Comparison of ENCODE assay signal across 9 mouse cellular contexts in genomic region chr11:117134776-117135387, GRCm38 (mm10). TPM values are rescaled to one million over a fixed set of nuclear protein-coding genes. Genes with fewer than 3 reads are reported as not detected.
DNase-seq lines count a peak whose midpoint lies in the region; ATAC-seq lines count a peak whose summit lies in the region.
"Had no signal": no experiment of that assay in that cellular context is flagged by ENCODE, and none has a peak within 500 bp of the region (broad histone marks: within the 10 kb centered on the region; RNA-seq: fewer than 3 reads in every experiment).

No protein-coding gene starts in this region.

- H3K4me1 ChIP-seq in hindbrain, embryonic 12.5 days: peaks cover 31% of the 10 kb centered on the region
- no peaks in the 10 kb centered on the region; the same call in 1 of the 2 replicates for H3K4me1 ChIP-seq in hindbrain, embryonic 11.5 days (replicated peaks; ENCODE audit: control insufficient read depth, insufficient read depth, low read length)
- peaks cover 11% of the 10 kb centered on the region for H3K4me1 ChIP-seq in forebrain, embryonic 14.5 days (ENCODE audit: control insufficient read depth, insufficient read depth, low read length)

- H3K4me3 ChIP-seq in hindbrain, embryonic 12.5 days: no peak overlapping the region
- H3K4me3 ChIP-seq in hindbrain, embryonic 11.5 days (ENCODE audit: low read depth, low read length): no peak overlapping the region
- H3K4me3 ChIP-seq in forebrain, embryonic 14.5 days (ENCODE audit: low read depth, low read length): no peak overlapping the region

- H3K36me3 ChIP-seq in hindbrain, embryonic 12.5 days: no peaks in the 10 kb centered on the region
- no peaks in the 10 kb centered on the region for H3K36me3 ChIP-seq in hindbrain, embryonic 11.5 days (ENCODE audit: control insufficient read depth, insufficient read depth, low read length)
- 0 out of 2 replicates have a peak, but pooled peaks cover 4% of the 10 kb centered on the region for H3K36me3 ChIP-seq in forebrain, embryonic 14.5 days (ENCODE audit: control insufficient read depth, insufficient read depth, low read length)

- intact Hi-C loops in left cerebral cortex, postnatal 14 days (cut with DNase I): no loop called here

- DNase-seq in hindbrain, embryonic 11.5 days (ENCODE audit: low spot score): no peak
- DNase-seq in ovary, adult 18-20 months (ENCODE audit: low spot score): peak; percentile 60
- no peak for DNase-seq in ovary, postnatal 10 days (ENCODE audit: low spot score)
- no peak for DNase-seq in forebrain, embryonic 14.5 days (ENCODE audit: low spot score)
- DNase-seq in testis, postnatal 10 days (ENCODE audit: low spot score): peak; percentile 66
- no peak for DNase-seq in left cerebral cortex, postnatal 14 days (ENCODE audit: low spot score in 2 of 2)
- DNase-seq in c-Kit-positive CD71-positive TER-119-positive erythroid progenitor cells, embryonic 14.5 days (ENCODE audit: low spot score): no peak
- DNase-seq: kidney, postnatal 14 days had no signal

- ATAC-seq in hindbrain, embryonic 12.5 days (ENCODE audit: low FRiP score): no peak
- no peak for ATAC-seq in hindbrain, embryonic 11.5 days (ENCODE audit: low FRiP score)
- no peak for ATAC-seq in forebrain, embryonic 14.5 days

- no peak overlapping the region for H3K9ac ChIP-seq in hindbrain, embryonic 12.5 days
- no peak overlapping the region for H3K9ac ChIP-seq in hindbrain, embryonic 11.5 days (ENCODE audit: low read depth, low read length)
- 0 out of 2 replicates have a peak overlapping the region, but pooled peaks have one; percentile 37 for H3K9ac ChIP-seq in forebrain, embryonic 14.5 days (ENCODE audit: low read length)

- H3K4me2 ChIP-seq in hindbrain, embryonic 12.5 days (replicated peaks): peak overlapping the region; percentile 29; the same call in 1 of the 2 replicates
- H3K4me2 ChIP-seq in hindbrain, embryonic 11.5 days (replicated peaks; ENCODE audit: low read depth, low read length): no peak overlapping the region
- peak overlapping the region; percentile 26; the same call in 1 of the 2 replicates for H3K4me2 ChIP-seq in forebrain, embryonic 14.5 days (ENCODE audit: low read length)

- no peaks in the 10 kb centered on the region for H3K27me3 ChIP-seq in hindbrain, embryonic 12.5 days
- no peaks in the 10 kb centered on the region for H3K27me3 ChIP-seq in hindbrain, embryonic 11.5 days (ENCODE audit: control insufficient read depth, insufficient read depth, low read length)
- H3K27me3 ChIP-seq in forebrain, embryonic 14.5 days (replicated peaks; ENCODE audit: control insufficient read depth, insufficient read depth, low read length): no peaks in the 10 kb centered on the region

- H3K27ac ChIP-seq in hindbrain, embryonic 12.5 days: peak overlapping the region; percentile 62; the same call in 1 of the 2 replicates
- H3K27ac ChIP-seq in hindbrain, embryonic 11.5 days (ENCODE audit: low read depth, low read length): no peak overlapping the region
- H3K27ac ChIP-seq in forebrain, embryonic 14.5 days (ENCODE audit: low read depth, low read length): no peak overlapping the region

- 58% methylated on average over 23 of the region's 23 CpGs for WGBS in hindbrain, embryonic 12.5 days
- 65% methylated on average over 23 of the region's 23 CpGs for WGBS in hindbrain, embryonic 11.5 days
- 51% methylated on average over 23 of the region's 23 CpGs for WGBS in forebrain, embryonic 14.5 days

- H3K9me3 ChIP-seq in hindbrain, embryonic 12.5 days (replicated peaks): no peaks in the 10 kb centered on the region
- no peaks in the 10 kb centered on the region for H3K9me3 ChIP-seq in hindbrain, embryonic 11.5 days (ENCODE audit: control insufficient read depth, low read length)
- H3K9me3 ChIP-seq in forebrain, embryonic 14.5 days (replicated peaks; ENCODE audit: control insufficient read depth, low read length): no peaks in the 10 kb centered on the region

RNA-seq across cellular contexts. Expression of gene Sec14l1, which starts 19.9 kb away (rescaled TPM):
- 76.2 and 77.6 TPM in 2 replicates for polyA plus RNA-seq in hindbrain, embryonic 12.5 days (2016; fragmentation: Nextera tagmentation; extraction: Ambion mirVana)
- 36.7 and 36.9 TPM in 2 replicates for polyA plus RNA-seq in hindbrain, embryonic 11.5 days (2014; fragmentation: Nextera tagmentation; extraction: Ambion mirVana)
- polyA plus RNA-seq in forebrain, embryonic 14.5 days (2014; fragmentation: Nextera tagmentation; extraction: Ambion mirVana): 43.6 and 56.3 TPM in 2 replicates
- 100 to 1,000 TPM; 172 to 175 TPM for total RNA-seq in left cerebral cortex, postnatal 14 days (2021)

Comparison
In these comparisons a context has a peak if more than half of its experiments do, and no peak if none do; other contexts are left out.
1. DNase-seq: peak in ovary, adult 18-20 months (single experiment) and testis, postnatal 10 days (single experiment); none in hindbrain, embryonic 11.5 days (single experiment), ovary, postnatal 10 days (single experiment), forebrain, embryonic 14.5 days (single experiment), left cerebral cortex, postnatal 14 days (0 of 2) and c-Kit-positive CD71-positive TER-119-positive erythroid progenitor cells, embryonic 14.5 days (single experiment).